In the genomic region with DNA sequence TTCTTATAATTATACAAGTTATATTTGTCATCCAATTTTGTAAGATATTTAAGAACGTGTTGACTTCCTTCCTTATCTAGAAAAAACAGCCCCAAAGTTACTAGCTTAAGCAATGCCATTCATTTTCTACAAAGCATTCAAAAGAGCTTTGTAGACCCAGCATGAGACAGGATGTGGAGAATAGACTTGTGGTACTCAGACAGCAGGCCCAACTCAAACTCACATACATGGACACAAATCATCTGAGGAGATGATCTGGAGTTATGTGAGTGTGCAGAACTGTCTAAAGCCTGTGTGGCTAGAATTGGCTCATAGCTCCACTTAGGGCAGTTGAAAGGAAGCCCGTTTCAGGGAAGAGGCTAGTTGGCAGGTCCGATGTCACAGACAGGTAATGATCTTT, we compare ENCODE assay signal across 18 mouse cellular contexts.
DNase-seq lines count a peak whose midpoint lies in the region; ATAC-seq lines count a peak whose summit lies in the region.
"Had no signal": no experiment of that assay in that cellular context is flagged by ENCODE, and none has a peak within 500 bp of the region (broad histone marks: within the 10 kb centered on the region; RNA-seq: fewer than 3 reads in every experiment).

No protein-coding gene starts in this region.

- WGBS in lung, embryonic 16.5 days = 48% methylated on average over 3 of the region's 3 CpGs

- no peak overlapping the region for H3K4me2 ChIP-seq in lung, embryonic 16.5 days (ENCODE audit: low read depth, low read length)
- H3K4me2 ChIP-seq: embryonic facial prominence, embryonic 12.5 days; forebrain, embryonic 15.5 days; hindbrain, embryonic 13.5 days had no signal

- no peaks in the 10 kb centered on the region for H3K36me3 ChIP-seq in lung, embryonic 16.5 days (ENCODE audit: control insufficient read depth, insufficient read depth, low read length)
- H3K36me3 ChIP-seq: embryonic facial prominence, embryonic 12.5 days; forebrain, embryonic 15.5 days; heart, embryonic 10.5 days had no signal

- no peaks in the 10 kb centered on the region for H3K9me3 ChIP-seq in lung, embryonic 16.5 days (ENCODE audit: control insufficient read depth, low read length)
- H3K9me3 ChIP-seq: embryonic facial prominence, embryonic 12.5 days; forebrain, embryonic 15.5 days; heart, embryonic 10.5 days; hindbrain, embryonic 13.5 days had no signal

- H3K27me3 ChIP-seq in lung, embryonic 16.5 days (ENCODE audit: control insufficient read depth, insufficient read depth, low read depth, low read length) = no peaks in the 10 kb centered on the region
- H3K27me3 ChIP-seq: embryonic facial prominence, embryonic 12.5 days; forebrain, embryonic 15.5 days; hindbrain, embryonic 13.5 days had no signal

- H3K27ac ChIP-seq in lung, embryonic 16.5 days (ENCODE audit: low read length) = 0 out of 2 replicates have a peak overlapping the region, but pooled peaks have one; percentile 8
- H3K27ac ChIP-seq: embryonic facial prominence, embryonic 12.5 days; forebrain, embryonic 15.5 days; heart, embryonic 10.5 days; hindbrain, embryonic 13.5 days had no signal

- H3K4me1 ChIP-seq in lung, embryonic 16.5 days (replicated peaks; ENCODE audit: control insufficient read depth, insufficient read depth, low read length) = no peaks in the 10 kb centered on the region; the same call in 1 of the 2 replicates
- H3K4me1 ChIP-seq: embryonic facial prominence, embryonic 12.5 days; forebrain, embryonic 15.5 days; hindbrain, embryonic 13.5 days had no signal

- no peak overlapping the region for H3K4me3 ChIP-seq in lung, embryonic 16.5 days (ENCODE audit: low read length)
- H3K4me3 ChIP-seq: embryonic facial prominence, embryonic 12.5 days; forebrain, embryonic 15.5 days; heart, embryonic 10.5 days; hindbrain, embryonic 13.5 days had no signal

- no peak overlapping the region for H3K9ac ChIP-seq in lung, embryonic 16.5 days (ENCODE audit: low read length)
- H3K9ac ChIP-seq: embryonic facial prominence, embryonic 12.5 days; forebrain, embryonic 15.5 days; hindbrain, embryonic 13.5 days had no signal

- peak; percentile 7 for DNase-seq in CD4-positive, CD25-positive, alpha-beta regulatory T cell, adult 2 months (ENCODE audit: low read depth, low spot score)
- DNase-seq in lung, postnatal 4 days = no peak
- DNase-seq in thymus, postnatal 0 days (ENCODE audit: low spot score) = peak; percentile 27
- no peak for DNase-seq in thymus, postnatal 4 days
- no peak for DNase-seq in gastrocnemius, postnatal 14 days
- DNase-seq: adrenal gland, adult 2 months; adrenal gland, postnatal 25 days; B cell, adult 2 months; cerebellum, adult 8-10 months; cerebellum, postnatal 25 days; heart, adult 18-20 months; heart, postnatal 10 days had no signal

- intact Hi-C loops in gastrocnemius, postnatal 14 days (cut with DNase I; ENCODE audit: low total_unique reads) = no loop called here

- ATAC-seq in CD4-positive, CD25-positive, alpha-beta regulatory T cell, adult 4 months = no peak
- ATAC-seq in lung, embryonic 16.5 days (ENCODE audit: low read depth) = peak; percentile 91
- ATAC-seq: forebrain, embryonic 15.5 days had no signal

Comparison
In these comparisons a context has a peak if more than half of its experiments do, and no peak if none do; other contexts are left out.
1. DNase-seq: peak in CD4-positive, CD25-positive, alpha-beta regulatory T cell, adult 2 months (single experiment) and thymus, postnatal 0 days (single experiment); none in lung, postnatal 4 days (0 of 2), thymus, postnatal 4 days (single experiment) and gastrocnemius, postnatal 14 days (single experiment).